Mouse (Mus musculus) thymus, adult 2 months (tissue): ENCODE measurements at regions not wholly inside any gene's neighbourhood (a gene's known extent, or its start where the extent isn't known, plus 50 kb on each side); places are given as distances from the start of the nearest gene placed in this dataset.

Experiments
- CTCF ChIP-seq: fragments of 200-500 bp; IDR thresholded peaks from 2 replicates; pipeline ENCODE4 v1.5.1; 2012; ENCODE audit warnings: mild to moderate bottlenecking, control low read depth, low read length, moderate library complexity, borderline replicate concordance; ENCODE audit not compliant: control insufficient read depth, poor library complexity, insufficient read depth; ENCODE audit errors: extremely low read depth
- POLR2A ChIP-seq: fragments of 200-500 bp; IDR thresholded peaks from 2 replicates; pipeline ENCODE4 v1.6.1; 2012; ENCODE audit warnings: mild to moderate bottlenecking, low read length, control low read depth, moderate library complexity; ENCODE audit not compliant: control insufficient read depth, poor library complexity, insufficient read depth; ENCODE audit errors: extremely low read depth

DNA sequence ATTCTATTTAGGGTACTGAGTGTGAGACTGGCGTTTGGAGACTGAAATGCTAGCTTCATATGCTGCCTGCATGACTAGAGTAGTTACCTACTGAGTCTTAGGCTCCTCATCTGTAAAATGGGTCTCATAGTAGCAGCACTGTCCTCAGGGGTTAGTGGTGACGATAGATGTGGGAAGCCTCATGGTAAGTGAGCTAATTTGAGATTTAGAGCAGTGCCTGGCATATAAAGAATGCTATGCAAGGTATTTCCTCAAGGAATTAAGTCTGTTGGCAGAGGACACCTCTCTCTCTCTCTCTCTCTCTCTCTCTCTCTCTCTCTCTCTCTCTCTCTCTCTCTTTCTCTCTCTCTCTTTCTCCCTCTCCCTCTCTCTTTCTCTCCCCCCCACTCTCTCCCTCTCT is 257.4 kb downstream of the 4933412E24Rik start:
- TF ChIP-seq CTCF (no peak), POLR2A (no peak)
